Mouse (Mus musculus) MEL (cell line): ENCODE data around the gene Grid1. TPM values are rescaled to one million over a fixed set of nuclear protein-coding genes. Genes with fewer than 3 reads are reported as not detected.

Experiments used
- DNase-seq: peaks from one replicate; pipeline ENCODE4 v3.0.0; 2011; ENCODE audit warnings: low read depth, low spot score
- H3K27ac ChIP-seq: 2 replicates; pipeline ENCODE4 v1.5.1; 2012; ENCODE audit warnings: low read depth, mild to moderate bottlenecking, control low read depth, low read length, moderate library complexity; ENCODE audit not compliant: control insufficient read depth
- H3K27me3 ChIP-seq, 2 experiments: fragments of 150-350 bp in 1 of 2; sonication (generic) in 1 of 2; 2 replicates each; pipeline ENCODE4 v1.6.1; 2012; ENCODE audit warnings: low read length in 2 of 2, mild to moderate bottlenecking in 2 of 2, improper control_type of control experiment in 1 of 2, moderate library complexity in 1 of 2; ENCODE audit not compliant: insufficient read depth in 2 of 2, control insufficient read depth in 1 of 2
- H3K36me3 ChIP-seq, 2 experiments: 2 replicates each; pipeline ENCODE4 v1.6.1; 2012 to 2014; ENCODE audit warnings: low read length in 2 of 2, improper control_type of control experiment in 1 of 2, inconsistent platforms in 1 of 2, mild to moderate bottlenecking in 1 of 2; ENCODE audit not compliant: insufficient read depth in 2 of 2, control insufficient read depth in 1 of 2
- H3K4me1 ChIP-seq, 2 experiments: fragments of 150-350 bp in 1 of 2; sonication (generic) in 1 of 2; 2 replicates each; pipeline ENCODE4 v1.6.1; 2012; ENCODE audit warnings: low read length in 2 of 2, improper control_type of control experiment in 1 of 2, mild to moderate bottlenecking in 1 of 2; ENCODE audit not compliant: insufficient read depth in 2 of 2, control insufficient read depth in 1 of 2
- H3K4me3 ChIP-seq, 2 experiments: fragments of 150-350 bp in 1 of 2; sonication (generic) in 1 of 2; 2 replicates each; pipeline ENCODE4 v1.5.1; 2012; ENCODE audit warnings: low read depth in 2 of 2, low read length in 2 of 2, mild to moderate bottlenecking in 2 of 2, moderate library complexity in 2 of 2, control low read depth in 1 of 2, improper control_type of control experiment in 1 of 2; ENCODE audit not compliant: control insufficient read depth in 1 of 2, insufficient read depth in 1 of 2
- H3K79me2 ChIP-seq: 2 replicates; pipeline ENCODE4 v1.6.1; 2012; ENCODE audit warnings: mild to moderate bottlenecking, low read length, moderate library complexity; ENCODE audit not compliant: control insufficient read depth, poor library complexity, insufficient read depth
- H3K9ac ChIP-seq: 2 replicates; pipeline ENCODE4 v1.6.1; 2012; ENCODE audit warnings: low read depth, mild to moderate bottlenecking, control low read depth, low read length, moderate library complexity; ENCODE audit not compliant: control insufficient read depth, poor library complexity, severe bottlenecking
- H3K9me3 ChIP-seq: fragments of 150-350 bp; sonication (generic); replicated peaks from 2 replicates; pipeline ENCODE4 v1.6.1; 2012; ENCODE audit warnings: mild to moderate bottlenecking, low read length, improper control_type of control experiment, moderate library complexity; ENCODE audit not compliant: insufficient read depth
- CHD1 ChIP-seq: IDR thresholded peaks from 2 replicates; pipeline ENCODE4 v1.6.1; 2012; ENCODE audit warnings: low read depth, mild to moderate bottlenecking, inconsistent platforms, low read length, improper control_type of control experiment
- E2F4 ChIP-seq: IDR thresholded peaks from 2 replicates; pipeline ENCODE4 v1.6.1; 2011; ENCODE audit warnings: low read depth, low read length, improper control_type of control experiment, borderline replicate concordance
- EP300 ChIP-seq, 2 experiments: IDR thresholded peaks; 2 replicates each; pipeline ENCODE4 v1.6.1; 2011; ENCODE audit warnings: improper control_type of control experiment in 2 of 2, low read length in 2 of 2, low read depth in 1 of 2, mild to moderate bottlenecking in 1 of 2
- ETS1 ChIP-seq: IDR thresholded peaks from 2 replicates; pipeline ENCODE4 v1.6.1; 2012; ENCODE audit warnings: low read depth, mild to moderate bottlenecking, inconsistent platforms, low read length, improper control_type of control experiment, moderate library complexity
- HCFC1 ChIP-seq: IDR thresholded peaks from 2 replicates; pipeline ENCODE4 v1.6.1; 2012; ENCODE audit warnings: low read depth, mild to moderate bottlenecking, inconsistent platforms, low read length, improper control_type of control experiment, moderate library complexity
- MAFK ChIP-seq: IDR thresholded peaks from 2 replicates; pipeline ENCODE4 v1.6.1; 2011; ENCODE audit warnings: low read depth, mild to moderate bottlenecking, low read length, improper control_type of control experiment, borderline replicate concordance
- MAX ChIP-seq: IDR thresholded peaks from 2 replicates; pipeline ENCODE4 v1.6.1; 2011; ENCODE audit warnings: low read length, improper control_type of control experiment
- MXI1 ChIP-seq: IDR thresholded peaks from 2 replicates; pipeline ENCODE4 v1.6.1; 2011; ENCODE audit warnings: mild to moderate bottlenecking, low read depth, low read length, improper control_type of control experiment
- MYC ChIP-seq: IDR thresholded peaks from 2 replicates; pipeline ENCODE4 v1.6.1; 2011; ENCODE audit warnings: low read depth, mild to moderate bottlenecking, low read length, improper control_type of control experiment, moderate library complexity
- POLR2A ChIP-seq, 2 experiments: IDR thresholded peaks; 2 replicates each; pipeline ENCODE4 v1.6.1; 2011 to 2012; ENCODE audit warnings: low read length in 2 of 2, mild to moderate bottlenecking in 2 of 2, control low read depth in 1 of 2, improper control_type of control experiment in 1 of 2, low read depth in 1 of 2, moderate library complexity in 1 of 2; ENCODE audit not compliant: control insufficient read depth in 1 of 2, insufficient read depth in 1 of 2, poor library complexity in 1 of 2
- RCOR1 ChIP-seq: IDR thresholded peaks from 2 replicates; pipeline ENCODE4 v1.6.1; 2012; ENCODE audit warnings: low read depth, mild to moderate bottlenecking, inconsistent platforms, low read length, improper control_type of control experiment
- SIN3A ChIP-seq: IDR thresholded peaks from 2 replicates; pipeline ENCODE4 v1.6.1; 2012; ENCODE audit warnings: low read length, improper control_type of control experiment, inconsistent platforms
- TBP ChIP-seq: IDR thresholded peaks from 2 replicates; pipeline ENCODE4 v1.8.0; 2011; ENCODE audit warnings: low read depth, low read length, improper control_type of control experiment
- TCF12 ChIP-seq: IDR thresholded peaks from 2 replicates; pipeline ENCODE4 v1.6.1; 2014; ENCODE audit warnings: low read depth, mild to moderate bottlenecking, inconsistent platforms, low read length, improper control_type of control experiment, moderate library complexity
- USF1 ChIP-seq: IDR thresholded peaks from 2 replicates; pipeline ENCODE4 v1.6.1; 2014; ENCODE audit warnings: low read depth, mild to moderate bottlenecking, inconsistent platforms, low read length, improper control_type of control experiment, moderate library complexity
- USF2 ChIP-seq, 2 experiments: IDR thresholded peaks; 2 replicates each; pipeline ENCODE4 v1.6.1; 2011 to 2012; ENCODE audit warnings: improper control_type of control experiment in 2 of 2, low read length in 2 of 2, borderline replicate concordance in 1 of 2, inconsistent platforms in 1 of 2, low read depth in 1 of 2, mild to moderate bottlenecking in 1 of 2; ENCODE audit not compliant: insufficient read depth in 1 of 2
- ZMIZ1 ChIP-seq: IDR thresholded peaks from 2 replicates; pipeline ENCODE4 v1.6.1; 2012; ENCODE audit warnings: low read depth, mild to moderate bottlenecking, inconsistent platforms, low read length, improper control_type of control experiment, moderate library complexity
- ZNF384 ChIP-seq: IDR thresholded peaks from 2 replicates; pipeline ENCODE4 v1.6.1; 2012; ENCODE audit warnings: low read depth, mild to moderate bottlenecking, inconsistent platforms, low read length, improper control_type of control experiment
- polyA plus RNA-seq, 2 experiments: library from polyadenylated mRNA; stranded (reverse) in 1 of 2; unstranded in 1 of 2; fragments of >175 nt in 1 of 2; fragments of >200 nt in 1 of 2; gene quantifications; 2 replicates each; pipeline versions ENCODE4 v1.2.1 to v1.2.4; 2012; ENCODE audit warnings: low replicate concordance in 2 of 2, low read depth in 1 of 2; ENCODE audit not compliant: insufficient read length in 2 of 2, insufficient read depth in 1 of 2, missing spikeins in 1 of 2
- total RNA-seq: library from RNA; depleted of rRNA; stranded (reverse); fragments of 300-350 nt; gene quantifications from 2 replicates; pipeline ENCODE4 v1.2.3, GENCODE M21; 2012

The Grid1 gene
- total and polyA plus RNA-seq, 3 experiments, result not detected

GRCm38 (mm10) chr14:34925021-34925420, 105.1 kb downstream of the Grid1 start:
- TF ChIP-seq MAX, result no peak
- no peak for TF ChIP-seq TCF12
- no peak for TF ChIP-seq ZNF384
- Histone ChIP-seq H3K4me1 (no peaks in the 10 kb centered on the region), H3K9ac (no peak overlapping the region), H3K4me3 (no peak overlapping the region), H3K9me3 (no peaks in the 10 kb centered on the region), H3K27me3 (no peaks in the 10 kb centered on the region), H3K79me2 (no peaks in the 10 kb centered on the region), H3K36me3 (no peaks in the 10 kb centered on the region), H3K27ac (no peak overlapping the region)
- no peak for DNase-seq

- H3K27ac ChIP-seq, result no peak overlapping the region
- H3K4me3 ChIP-seq, result no peak overlapping the region
- no peaks in the 10 kb centered on the region for H3K27me3 ChIP-seq
- H3K79me2 ChIP-seq, result no peaks in the 10 kb centered on the region
- H3K36me3 ChIP-seq, result no peaks in the 10 kb centered on the region
- DNase-seq, result no peak
- TF ChIP-seq SIN3A (no peak), MYC (no peak), CHD1 (no peak), RCOR1 (no peak), E2F4 (no peak), ZNF384 (no peak), POLR2A (IDR thresholded peaks at IDR 0.05; ENCODE audit: control insufficient read depth in 1 of 2, insufficient read depth in 1 of 2, low read depth in 1 of 2, low read length in 2 of 2, poor library complexity in 1 of 2) (no peak), USF1 (no peak), MAFK (no peak), TBP (no peak), EP300 (IDR thresholded peaks at IDR 0.05; ENCODE audit: low read depth in 1 of 2, low read length in 2 of 2) (no peak), MXI1 (no peak)
- H3K9ac ChIP-seq, result no peak overlapping the region
- H3K4me1 ChIP-seq, result no peaks in the 10 kb centered on the region
- H3K9me3 ChIP-seq, result no peaks in the 10 kb centered on the region
These were observed 110.3 kb downstream of the Grid1 start for GRCm38 (mm10) chr14:34930040-34930719.

DNA sequence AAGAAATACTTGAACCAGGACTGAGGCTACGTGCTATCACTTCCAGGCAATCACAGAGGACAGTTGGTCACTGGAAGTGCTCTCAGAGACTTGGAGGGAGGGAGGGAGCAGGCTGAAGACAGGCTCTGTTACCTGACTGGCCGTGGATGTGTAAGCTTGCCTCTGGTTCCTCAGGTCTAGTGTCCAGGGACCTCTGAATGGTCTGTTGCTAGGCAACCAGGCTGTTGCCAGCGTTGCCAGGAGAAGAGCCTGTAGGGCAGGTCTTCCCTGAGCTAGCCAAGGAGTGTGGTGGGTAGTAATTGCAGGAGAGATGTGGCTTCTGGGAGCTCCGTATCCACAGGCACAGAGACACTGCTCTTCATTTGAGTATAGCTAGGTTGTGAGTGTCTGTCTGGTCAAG, 113.3 kb downstream of the Grid1 start:
- H3K9me3 ChIP-seq, result no peaks in the 10 kb centered on the region
- no peak overlapping the region for H3K4me3 ChIP-seq
- H3K27me3 ChIP-seq, result no peaks in the 10 kb centered on the region
- no peaks in the 10 kb centered on the region for H3K36me3 ChIP-seq
- no peak for DNase-seq
- no peak overlapping the region for H3K9ac ChIP-seq
- no peaks in the 10 kb centered on the region for H3K79me2 ChIP-seq
- no peaks in the 10 kb centered on the region for H3K4me1 ChIP-seq
- no peak for TF ChIP-seq HCFC1
- no peak for TF ChIP-seq CHD1
- TF ChIP-seq USF1, result no peak
- TF ChIP-seq USF2 (IDR thresholded peaks at IDR 0.05; ENCODE audit: borderline replicate concordance in 1 of 2, insufficient read depth in 1 of 2, low read depth in 1 of 2, low read length in 2 of 2), result no peak
- TF ChIP-seq ETS1, result no peak
- no peak for TF ChIP-seq MYC
- no peak for TF ChIP-seq ZMIZ1
- no peak for TF ChIP-seq SIN3A
- H3K27ac ChIP-seq, result no peak overlapping the region
